Mouse (Mus musculus): ENCODE results near the gene Myo16. TPM values are rescaled to one million over a fixed set of nuclear protein-coding genes. Genes with fewer than 3 reads are reported as not detected.

Gene Myo16
- polyA plus RNA-seq, 1 experiment from 2014 or later = 1.5 TPM

DNA sequence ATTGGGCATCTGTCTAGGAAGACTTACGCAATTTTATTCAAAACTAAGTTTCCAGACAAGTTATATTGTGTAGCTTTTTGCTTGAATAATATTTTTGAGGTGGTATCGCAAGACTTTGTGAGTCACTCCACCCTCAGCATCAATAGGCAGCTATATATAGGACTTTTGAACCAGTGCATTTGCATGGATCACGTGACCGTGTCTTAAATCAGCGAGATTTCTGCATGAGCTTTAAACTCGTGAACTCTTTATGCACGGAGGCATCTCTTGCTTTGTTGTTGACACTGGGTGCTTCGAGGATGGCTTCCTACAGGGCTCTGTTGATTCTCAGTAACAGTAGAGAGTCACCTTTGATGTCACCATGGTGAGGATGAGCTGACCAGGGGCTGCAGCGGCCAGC is 262.2 kb downstream of the Myo16 start:
- 0 out of 2 replicates have a peak, but pooled peaks cover 3% of the 10 kb centered on the region for H3K4me1 ChIP-seq (replicated peaks; ENCODE audit: control insufficient read depth, insufficient read depth)

GRCm38 (mm10) chr8:10416806-10417205 is 263.1 kb downstream of the Myo16 start:
- no peak for DNase-seq (ENCODE audit: low spot score)
- 0 out of 2 replicates have a peak, but pooled peaks cover 3% of the 10 kb centered on the region for H3K4me1 ChIP-seq (replicated peaks; ENCODE audit: control insufficient read depth, insufficient read depth)
- H3K4me2 ChIP-seq (replicated peaks; ENCODE audit: low read depth) = no peak overlapping the region
- no peak for TF ChIP-seq CTCF (IDR thresholded peaks at IDR 0.05; ENCODE audit: low read depth)
- TF ChIP-seq EP300 (optimal IDR thresholded peaks at IDR 0.05) = no peak
- peak; percentile 20; the same call in 1 of the 2 replicates for ATAC-seq (ENCODE audit: low FRiP score, low TSS enrichment)
- no peaks in the 10 kb centered on the region for H3K9me3 ChIP-seq (ENCODE audit: control insufficient read depth, low read length)
- WGBS = 43% methylated on average over 12 of the region's 12 CpGs
- H3K36me3 ChIP-seq (ENCODE audit: control insufficient read depth, insufficient read depth, low read length) = no peaks in the 10 kb centered on the region
- no peak overlapping the region for H3K27ac ChIP-seq (replicated peaks)
- no peaks in the 10 kb centered on the region for H3K27me3 ChIP-seq (ENCODE audit: control insufficient read depth, insufficient read depth, low read length)
- no peak overlapping the region for H3K4me3 ChIP-seq (ENCODE audit: low read depth, low read length)
- no peak overlapping the region for H3K9ac ChIP-seq (ENCODE audit: low read length)

More for the DNA sequence above, 262.2 kb downstream of the Myo16 start:
- Histone ChIP-seq H3K27me3 (ENCODE audit: control insufficient read depth, insufficient read depth, low read length) (no peaks in the 10 kb centered on the region), H3K4me2 (replicated peaks; ENCODE audit: low read depth) (no peak overlapping the region), H3K9me3 (ENCODE audit: control insufficient read depth, low read length) (no peaks in the 10 kb centered on the region), H3K27ac (replicated peaks) (no peak overlapping the region), H3K9ac (ENCODE audit: low read length) (no peak overlapping the region), H3K36me3 (ENCODE audit: control insufficient read depth, insufficient read depth, low read length) (no peaks in the 10 kb centered on the region), H3K4me3 (ENCODE audit: low read depth, low read length) (no peak overlapping the region)
- 74% methylated on average over 9 of the region's 9 CpGs for WGBS
- DNase-seq (ENCODE audit: low spot score) (no peak), ATAC-seq (ENCODE audit: low FRiP score, low TSS enrichment) (no peak)
- TF ChIP-seq EP300 (optimal IDR thresholded peaks at IDR 0.05) (no peak), CTCF (IDR thresholded peaks at IDR 0.05; ENCODE audit: low read depth) (no peak)

DNA sequence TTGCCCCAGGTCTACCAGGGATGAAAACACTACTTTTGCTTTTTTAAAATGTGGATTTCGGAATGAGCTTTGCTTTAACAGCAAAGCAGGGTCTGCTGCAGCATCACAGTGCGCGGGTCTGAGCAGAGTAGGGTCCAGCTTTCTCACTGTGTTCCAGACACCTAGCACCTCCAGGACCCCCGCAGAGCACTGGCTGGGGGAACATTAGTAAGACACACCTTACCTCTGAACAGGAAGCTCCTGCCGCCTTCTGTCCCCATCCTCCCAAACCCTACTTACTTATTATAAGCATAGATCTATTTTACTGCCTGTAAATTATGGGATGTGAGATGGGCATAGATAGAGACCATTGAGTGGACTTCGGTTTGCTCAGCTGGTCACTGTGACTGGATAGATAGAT is 263.6 kb downstream of the Myo16 start:
- WGBS = 87% methylated on average over 6 of the region's 6 CpGs
- H3K4me2 ChIP-seq (replicated peaks; ENCODE audit: low read depth) = no peak overlapping the region
- H3K9ac ChIP-seq (ENCODE audit: low read length) = no peak overlapping the region
- DNase-seq (ENCODE audit: low spot score) (no peak), ATAC-seq (ENCODE audit: low FRiP score, low TSS enrichment) (no peak)
- TF ChIP-seq CTCF (IDR thresholded peaks at IDR 0.05; ENCODE audit: low read depth) = no peak
- no peak for TF ChIP-seq EP300 (optimal IDR thresholded peaks at IDR 0.05)
- 0 out of 2 replicates have a peak, but pooled peaks cover 3% of the 10 kb centered on the region for H3K4me1 ChIP-seq (replicated peaks; ENCODE audit: control insufficient read depth, insufficient read depth)
- H3K36me3 ChIP-seq (ENCODE audit: control insufficient read depth, insufficient read depth, low read length) = no peaks in the 10 kb centered on the region
- H3K4me3 ChIP-seq (ENCODE audit: low read depth, low read length) = no peak overlapping the region
- H3K27ac ChIP-seq (replicated peaks) = no peak overlapping the region
- no peaks in the 10 kb centered on the region for H3K9me3 ChIP-seq (ENCODE audit: control insufficient read depth, low read length)
- H3K27me3 ChIP-seq (ENCODE audit: control insufficient read depth, insufficient read depth, low read length) = no peaks in the 10 kb centered on the region

- Histone ChIP-seq H3K4me2 (replicated peaks; ENCODE audit: low read depth) (no peak overlapping the region), H3K27me3 (ENCODE audit: control insufficient read depth, insufficient read depth, low read length) (no peaks in the 10 kb centered on the region), H3K9me3 (ENCODE audit: control insufficient read depth, low read length) (no peaks in the 10 kb centered on the region), H3K27ac (replicated peaks) (no peak overlapping the region), H3K4me3 (ENCODE audit: low read depth, low read length) (no peak overlapping the region), H3K36me3 (ENCODE audit: control insufficient read depth, insufficient read depth, low read length) (no peaks in the 10 kb centered on the region), H3K9ac (ENCODE audit: low read length) (no peak overlapping the region), H3K4me1 (replicated peaks; ENCODE audit: control insufficient read depth, insufficient read depth) (0 out of 2 replicates have a peak, but pooled peaks cover 3% of the 10 kb centered on the region)
- TF ChIP-seq CTCF (IDR thresholded peaks at IDR 0.05; ENCODE audit: low read depth) (no peak), EP300 (optimal IDR thresholded peaks at IDR 0.05) (no peak)
- ATAC-seq (ENCODE audit: low FRiP score, low TSS enrichment) (no peak), DNase-seq (ENCODE audit: low spot score) (no peak)
- 86% methylated on average over 8 of the region's 8 CpGs for WGBS
These were observed 264.3 kb downstream of the Myo16 start for GRCm38 (mm10) chr8:10418013-10418412.

DNA sequence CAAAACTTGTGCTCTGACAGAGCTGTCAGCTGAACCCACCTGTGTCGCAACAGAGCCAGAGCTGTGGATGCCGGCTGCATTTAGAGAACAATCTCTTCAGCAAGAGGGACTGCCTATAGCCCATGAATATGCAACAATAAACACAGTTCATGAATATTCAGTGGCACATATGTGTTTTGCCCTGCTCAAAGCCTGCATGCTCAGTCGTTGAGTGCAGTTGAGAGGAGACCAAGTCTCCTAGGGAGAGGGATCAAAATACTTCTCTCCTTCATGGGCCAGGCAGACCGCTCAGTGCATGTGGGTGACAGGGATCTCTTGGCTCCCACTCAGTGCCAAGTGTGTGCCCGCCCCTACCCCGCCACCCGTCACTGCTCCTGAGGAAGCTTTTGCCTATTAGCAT is 265.3 kb downstream of the Myo16 start:
- Histone ChIP-seq H3K27me3 (ENCODE audit: control insufficient read depth, insufficient read depth, low read length) (no peaks in the 10 kb centered on the region), H3K9ac (ENCODE audit: low read length) (no peak overlapping the region), H3K36me3 (ENCODE audit: control insufficient read depth, insufficient read depth, low read length) (no peaks in the 10 kb centered on the region), H3K4me2 (replicated peaks; ENCODE audit: low read depth) (no peak overlapping the region), H3K4me1 (replicated peaks; ENCODE audit: control insufficient read depth, insufficient read depth) (0 out of 2 replicates have a peak, but pooled peaks cover 3% of the 10 kb centered on the region), H3K4me3 (ENCODE audit: low read depth, low read length) (no peak overlapping the region), H3K9me3 (ENCODE audit: control insufficient read depth, low read length) (no peaks in the 10 kb centered on the region), H3K27ac (replicated peaks) (no peak overlapping the region)
- 76% methylated on average over 7 of the region's 7 CpGs for WGBS
- DNase-seq (ENCODE audit: low spot score) (no peak), ATAC-seq (ENCODE audit: low FRiP score, low TSS enrichment) (no peak)
- TF ChIP-seq CTCF (IDR thresholded peaks at IDR 0.05; ENCODE audit: low read depth) = no peak
- TF ChIP-seq EP300 (optimal IDR thresholded peaks at IDR 0.05) = no peak

GRCm38 (mm10) chr8:10419726-10420125 is 266.0 kb downstream of the Myo16 start:
- DNase-seq (ENCODE audit: low spot score) (no peak), ATAC-seq (ENCODE audit: low FRiP score, low TSS enrichment) (no peak)
- H3K9ac ChIP-seq (ENCODE audit: low read length) = no peak overlapping the region
- no peak overlapping the region for H3K27ac ChIP-seq (replicated peaks)
- H3K4me3 ChIP-seq (ENCODE audit: low read depth, low read length) = no peak overlapping the region
- H3K4me1 ChIP-seq (replicated peaks; ENCODE audit: control insufficient read depth, insufficient read depth) = 0 out of 2 replicates have a peak, but pooled peaks cover 3% of the 10 kb centered on the region
- no peak overlapping the region for H3K4me2 ChIP-seq (replicated peaks; ENCODE audit: low read depth)
- no peak for TF ChIP-seq EP300 (optimal IDR thresholded peaks at IDR 0.05)
- TF ChIP-seq CTCF (IDR thresholded peaks at IDR 0.05; ENCODE audit: low read depth) = no peak
- no peaks in the 10 kb centered on the region for H3K9me3 ChIP-seq (ENCODE audit: control insufficient read depth, low read length)
- WGBS = 79% methylated on average over 4 of the region's 4 CpGs
- no peaks in the 10 kb centered on the region for H3K27me3 ChIP-seq (ENCODE audit: control insufficient read depth, insufficient read depth, low read length)
- H3K36me3 ChIP-seq (ENCODE audit: control insufficient read depth, insufficient read depth, low read length) = no peaks in the 10 kb centered on the region

All from stomach, postnatal 0 days (tissue).